Mouse (Mus musculus) heart, adult 2 months (tissue): Measurements from ENCODE around the gene Mef2a. TPM values are rescaled to one million over a fixed set of nuclear protein-coding genes. Genes with fewer than 3 reads are reported as not detected.
A peak's percentile ranks its signal among the peaks of the same experiment; 100 is the strongest.

Experiments
- DNase-seq, 2 experiments: peaks; one replicate each; pipeline ENCODE4 v3.0.0; 2021
- H3K27ac ChIP-seq: fragments of 200-600 bp; 2 replicates; pipeline ENCODE4 v1.8.1; 2022
- H3K27me3 ChIP-seq: fragments of 200-500 bp; 2 replicates; pipeline ENCODE4 v1.6.1; 2012; ENCODE audit warnings: mild to moderate bottlenecking, low read length, inconsistent platforms, mixed read lengths; ENCODE audit not compliant: control insufficient read depth, insufficient read depth
- H3K36me3 ChIP-seq: fragments of 200-500 bp; 2 replicates; pipeline ENCODE4 v1.6.1; 2012; ENCODE audit warnings: low read length, inconsistent platforms; ENCODE audit not compliant: control insufficient read depth, insufficient read depth
- H3K4me1 ChIP-seq: fragments of 200-500 bp; 2 replicates; pipeline ENCODE4 v1.6.1; 2011; ENCODE audit warnings: low read length; ENCODE audit not compliant: control insufficient read depth, insufficient read depth
- H3K4me3 ChIP-seq: fragments of 200-600 bp; 2 replicates; pipeline ENCODE4 v1.8.1; 2022
- H3K79me2 ChIP-seq: fragments of 200-500 bp; replicated peaks from 2 replicates; pipeline ENCODE4 v1.6.1; 2012; ENCODE audit warnings: mild to moderate bottlenecking, inconsistent platforms, low read length, moderate library complexity, mixed read lengths; ENCODE audit not compliant: control insufficient read depth, insufficient read depth
- H3K9ac ChIP-seq: fragments of 200-500 bp; 2 replicates; pipeline ENCODE4 v1.6.1; 2012; ENCODE audit warnings: low read depth, mild to moderate bottlenecking, control low read depth, inconsistent platforms, low read length, mixed read lengths
- CTCF ChIP-seq: fragments of 200-600 bp; IDR thresholded peaks from 2 replicates; pipeline ENCODE4 v1.8.1; 2022; ENCODE audit warnings: antibody characterized with exemption, mild to moderate bottlenecking, moderate library complexity
- EP300 ChIP-seq: fragments of 200-500 bp; IDR thresholded peaks from 2 replicates; pipeline ENCODE4 v1.6.1; 2011; ENCODE audit warnings: low read depth, low read length, control low read depth; ENCODE audit not compliant: insufficient read depth
- POLR2A ChIP-seq: fragments of 200-500 bp; IDR thresholded peaks from 2 replicates; pipeline ENCODE4 v1.6.1; 2011; ENCODE audit warnings: mild to moderate bottlenecking, low read depth, low read length, control low read depth; ENCODE audit not compliant: insufficient read depth
- WGBS: fragments of 180-500 bp; shearing (Covaris S2); methylation state at CpG from one replicate; pipeline ENCODE4 v1.1.7; 2018; 5-methylcytosine and 5-hydroxymethylcytosine counted together
- intact Hi-C: fragments of 180-260 bp; cut with DNase I; formaldehyde crosslinking; loops from one replicate; pipeline ENCODE4 v1.15.1; 2025
- polyA plus RNA-seq: library from polyadenylated mRNA; depleted of rRNA; stranded (reverse); fragments of >200 nt; gene quantifications from 2 replicates; pipeline ENCODE4 v1.2.3, GENCODE M21; 2012
- total RNA-seq, 2 experiments: library from RNA; stranded (reverse); gene quantifications; 2 replicates each; pipeline ENCODE4 v1.2.3; 2021

Gene Mef2a
- total and polyA plus RNA-seq, 3 experiments, result 73.4 to 141 (median 134) TPM

DNA sequence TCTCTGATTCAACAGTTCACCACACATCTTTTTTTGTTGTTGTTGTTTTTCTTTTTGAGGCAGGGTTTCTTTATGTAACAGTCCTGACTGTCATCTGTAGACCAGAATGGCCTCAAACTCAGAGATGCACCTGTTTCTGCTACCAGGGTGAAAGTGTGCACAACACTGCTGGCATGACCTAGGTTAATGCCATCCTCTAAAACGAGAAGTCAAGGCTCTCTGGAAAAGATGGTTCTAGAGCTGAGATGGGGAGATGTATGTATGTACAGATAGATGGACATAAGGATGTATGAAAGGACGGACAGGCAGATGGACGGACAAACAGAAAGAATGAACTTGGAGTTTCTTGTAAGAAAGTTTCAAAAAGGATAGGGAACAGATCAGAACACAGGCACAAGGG is 12.1 kb downstream of the Mef2a start:
- Histone ChIP-seq H3K36me3 (peaks cover 23% of the 10 kb centered on the region), H3K27me3 (no peaks in the 10 kb centered on the region), H3K79me2 (peaks cover 4% of the 10 kb centered on the region), H3K27ac (no peak overlapping the region), H3K9ac (no peak overlapping the region), H3K4me3 (no peak overlapping the region), H3K4me1 (peaks cover 7% of the 10 kb centered on the region)
- intact Hi-C loops, result loop anchor here (5.0 kb wide), 1 partner anchor 43 kb away; no protein-coding TSS in a partner anchor
- 74% methylated on average over 3 of the region's 3 CpGs for whole genome bisulfite sequencing
- TF ChIP-seq EP300, result no peak
- TF ChIP-seq POLR2A, result no peak
- no peak for TF ChIP-seq CTCF
- DNase-seq, result no peak

- TF ChIP-seq EP300, result no peak
- no peak for TF ChIP-seq POLR2A
- TF ChIP-seq CTCF, result no peak
- Histone ChIP-seq H3K36me3 (peaks cover 21% of the 10 kb centered on the region), H3K9ac (no peak overlapping the region), H3K27ac (no peak overlapping the region), H3K4me3 (no peak overlapping the region), H3K4me1 (peaks cover 5% of the 10 kb centered on the region), H3K27me3 (no peaks in the 10 kb centered on the region), H3K79me2 (peaks cover 6% of the 10 kb centered on the region)
- no peak for DNase-seq
- intact Hi-C loops, result loop anchor here (5.0 kb wide), 1 partner anchor 43 kb away; no protein-coding TSS in a partner anchor
These were observed 12.8 kb downstream of the Mef2a start for GRCm38 (mm10) chr7:67359863-67360262.

GRCm38 (mm10) chr7:67355870-67356269 is 16.8 kb downstream of the Mef2a start:
- 88% methylated on average over 5 of the region's 5 CpGs for WGBS
- no peak overlapping the region for H3K27ac ChIP-seq
- H3K4me1 ChIP-seq, result peaks cover 9% of the 10 kb centered on the region
- intact Hi-C loops, result no loop called here
- TF ChIP-seq POLR2A, result no peak
- peak; percentile 42 for TF ChIP-seq CTCF
- no peak for TF ChIP-seq EP300
- no peak overlapping the region for H3K9ac ChIP-seq
- no peak for DNase-seq
- H3K79me2 ChIP-seq, result peaks cover 8% of the 10 kb centered on the region
- peaks cover 12% of the 10 kb centered on the region for H3K36me3 ChIP-seq
- H3K4me3 ChIP-seq, result no peak overlapping the region
- no peaks in the 10 kb centered on the region for H3K27me3 ChIP-seq

DNA sequence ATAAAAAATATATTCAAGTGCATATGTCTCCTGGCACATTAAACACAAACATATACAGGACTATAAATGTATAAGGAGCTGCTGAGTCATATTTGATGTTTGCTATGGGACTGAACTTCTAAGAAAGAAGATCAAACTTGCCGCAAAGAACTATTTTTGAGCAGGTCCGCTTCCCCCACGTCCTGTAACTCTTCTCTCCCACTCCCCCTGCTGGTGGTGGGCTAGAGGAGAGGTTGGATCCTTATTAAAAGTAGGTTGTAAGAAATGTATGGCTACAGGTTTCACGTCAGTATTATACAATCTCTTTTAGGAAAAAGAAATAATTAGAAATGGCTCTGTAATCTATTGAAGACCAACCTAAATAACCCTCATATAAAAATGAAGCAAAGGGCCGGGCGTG is 19.0 kb downstream of the Mef2a start:
- TF ChIP-seq EP300 (no peak), CTCF (peak; percentile 55)
- no peak overlapping the region for H3K4me3 ChIP-seq
- intact Hi-C loops, result no loop called here
- 74% methylated on average over 6 of the region's 6 CpGs for WGBS
- DNase-seq, result no peak
- no peak overlapping the region for H3K27ac ChIP-seq
- peaks cover 6% of the 10 kb centered on the region for H3K79me2 ChIP-seq
- peaks cover 7% of the 10 kb centered on the region for H3K4me1 ChIP-seq
- peaks cover 8% of the 10 kb centered on the region for H3K36me3 ChIP-seq
- no peak overlapping the region for H3K9ac ChIP-seq
- H3K27me3 ChIP-seq, result no peaks in the 10 kb centered on the region

DNA sequence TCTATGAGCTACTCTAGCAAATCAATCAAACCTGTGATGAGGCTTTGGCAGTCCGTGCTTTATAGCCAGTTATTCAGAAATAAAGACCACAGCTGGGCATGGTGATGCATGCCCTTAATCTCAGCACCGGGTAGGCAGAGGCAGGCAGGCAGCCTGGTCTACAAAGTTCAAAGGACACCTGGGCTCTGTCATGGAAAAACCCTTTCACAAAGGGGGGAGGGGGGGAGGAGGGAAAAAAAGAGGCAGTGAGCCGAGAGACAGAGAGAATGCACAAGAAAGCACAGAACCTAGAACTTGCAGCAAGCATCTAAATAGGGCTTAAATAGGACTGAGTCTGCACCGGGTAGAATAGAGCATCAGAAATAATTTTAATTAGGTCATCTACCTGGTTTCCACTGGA is 19.7 kb downstream of the Mef2a start:
- Histone ChIP-seq H3K4me1 (peaks cover 7% of the 10 kb centered on the region), H3K36me3 (peaks cover 8% of the 10 kb centered on the region), H3K4me3 (no peak overlapping the region), H3K27me3 (no peaks in the 10 kb centered on the region), H3K79me2 (peaks cover 6% of the 10 kb centered on the region), H3K9ac (no peak overlapping the region), H3K27ac (no peak overlapping the region)
- TF ChIP-seq CTCF (no peak), POLR2A (no peak), EP300 (no peak)
- no peak for DNase-seq
- intact Hi-C loops, result no loop called here
- 57% methylated on average over 4 of the region's 4 CpGs for WGBS

DNA sequence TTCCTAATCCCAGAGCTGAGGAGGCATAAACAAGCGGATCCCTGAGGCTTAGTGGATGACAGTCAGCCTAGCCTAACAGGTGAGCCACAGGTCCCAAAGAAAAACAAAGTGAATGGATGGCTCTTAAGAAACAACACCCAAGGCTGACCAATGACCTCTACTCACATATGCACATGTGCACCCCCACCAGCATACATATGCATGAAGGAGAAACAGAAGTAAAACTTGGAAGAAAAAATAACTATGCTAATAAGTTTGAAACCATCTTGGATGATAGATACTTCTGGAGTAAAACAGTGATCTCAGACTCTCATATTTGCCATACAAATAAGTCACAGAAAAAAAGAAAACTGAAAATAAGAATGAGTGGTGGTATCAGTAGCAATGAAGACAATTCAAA is 28.2 kb downstream of the Mef2a start:
- no peak overlapping the region for H3K27ac ChIP-seq
- 97% methylated on average over 1 of the region's 1 CpGs for WGBS
- intact Hi-C loops, result loop anchor here (5.0 kb wide), 1 partner anchor 37 kb away; no protein-coding TSS in a partner anchor

More for the DNA sequence above, 28.2 kb downstream of the Mef2a start:
- Histone ChIP-seq H3K9ac (no peak overlapping the region), H3K79me2 (peaks cover 3% of the 10 kb centered on the region; the same call in 1 of the 2 replicates), H3K36me3 (peaks cover 7% of the 10 kb centered on the region), H3K4me3 (no peak overlapping the region), H3K27me3 (no peaks in the 10 kb centered on the region), H3K4me1 (peaks cover 9% of the 10 kb centered on the region)
- DNase-seq, result no peak
- TF ChIP-seq CTCF (no peak), EP300 (no peak), POLR2A (no peak)
